Mouse (Mus musculus) stomach, postnatal 0 days (tissue): ENCODE measurements around the gene Tacr2.

Experiments used
- CTCF ChIP-seq: IDR thresholded peaks from 2 replicates; pipeline ENCODE4 v1.5.1; 2016; ENCODE audit warnings: antibody characterized with exemption, low read depth, mild to moderate bottlenecking, moderate library complexity
- EP300 ChIP-seq: optimal IDR thresholded peaks from 2 replicates; pipeline ENCODE3; 2016; ENCODE audit warnings: antibody characterized with exemption

DNA sequence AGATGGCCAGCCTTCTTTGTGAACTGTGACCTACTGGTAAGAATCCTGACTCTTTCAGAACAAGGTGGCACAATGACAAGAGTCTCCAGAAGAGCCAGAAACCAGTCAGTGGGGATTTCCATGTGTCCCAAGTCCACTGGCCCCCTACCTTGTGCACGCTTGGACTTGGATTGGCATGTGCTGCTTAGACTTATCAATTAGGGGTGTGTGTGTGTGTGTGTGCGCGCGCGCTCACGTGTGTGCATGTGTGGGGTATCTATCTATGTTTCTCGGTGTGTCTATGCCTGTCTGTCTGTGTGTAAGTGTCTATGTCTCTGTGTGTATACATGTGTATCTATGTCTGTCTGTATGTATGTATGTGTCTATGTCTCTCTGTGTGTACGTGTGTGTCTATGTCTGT lies 36.6 kb upstream of the Tacr2 start:
- TF ChIP-seq EP300 (no peak), CTCF (no peak)
